Mouse (Mus musculus) MEL (cell line): ENCODE data around the gene Sdc1. TPM values are rescaled to one million over a fixed set of nuclear protein-coding genes. Genes with fewer than 3 reads are reported as not detected.

Experiments used
- DNase-seq: peaks from one replicate; pipeline ENCODE4 v3.0.0; 2011; ENCODE audit warnings: low read depth, low spot score
- H3K27ac ChIP-seq: 2 replicates; pipeline ENCODE4 v1.5.1; 2012; ENCODE audit warnings: low read depth, mild to moderate bottlenecking, control low read depth, low read length, moderate library complexity; ENCODE audit not compliant: control insufficient read depth
- H3K27me3 ChIP-seq, 2 experiments: fragments of 150-350 bp in 1 of 2; sonication (generic) in 1 of 2; 2 replicates each; pipeline ENCODE4 v1.6.1; 2012; ENCODE audit warnings: low read length in 2 of 2, mild to moderate bottlenecking in 2 of 2, improper control_type of control experiment in 1 of 2, moderate library complexity in 1 of 2; ENCODE audit not compliant: insufficient read depth in 2 of 2, control insufficient read depth in 1 of 2
- H3K36me3 ChIP-seq, 2 experiments: 2 replicates each; pipeline ENCODE4 v1.6.1; 2012 to 2014; ENCODE audit warnings: low read length in 2 of 2, improper control_type of control experiment in 1 of 2, inconsistent platforms in 1 of 2, mild to moderate bottlenecking in 1 of 2; ENCODE audit not compliant: insufficient read depth in 2 of 2, control insufficient read depth in 1 of 2
- H3K4me1 ChIP-seq, 2 experiments: fragments of 150-350 bp in 1 of 2; sonication (generic) in 1 of 2; 2 replicates each; pipeline ENCODE4 v1.6.1; 2012; ENCODE audit warnings: low read length in 2 of 2, improper control_type of control experiment in 1 of 2, mild to moderate bottlenecking in 1 of 2; ENCODE audit not compliant: insufficient read depth in 2 of 2, control insufficient read depth in 1 of 2
- H3K4me3 ChIP-seq, 2 experiments: fragments of 150-350 bp in 1 of 2; sonication (generic) in 1 of 2; 2 replicates each; pipeline ENCODE4 v1.5.1; 2012; ENCODE audit warnings: low read depth in 2 of 2, low read length in 2 of 2, mild to moderate bottlenecking in 2 of 2, moderate library complexity in 2 of 2, control low read depth in 1 of 2, improper control_type of control experiment in 1 of 2; ENCODE audit not compliant: control insufficient read depth in 1 of 2, insufficient read depth in 1 of 2
- H3K79me2 ChIP-seq: 2 replicates; pipeline ENCODE4 v1.6.1; 2012; ENCODE audit warnings: mild to moderate bottlenecking, low read length, moderate library complexity; ENCODE audit not compliant: control insufficient read depth, poor library complexity, insufficient read depth
- H3K9ac ChIP-seq: 2 replicates; pipeline ENCODE4 v1.6.1; 2012; ENCODE audit warnings: low read depth, mild to moderate bottlenecking, control low read depth, low read length, moderate library complexity; ENCODE audit not compliant: control insufficient read depth, poor library complexity, severe bottlenecking
- H3K9me3 ChIP-seq: fragments of 150-350 bp; sonication (generic); replicated peaks from 2 replicates; pipeline ENCODE4 v1.6.1; 2012; ENCODE audit warnings: mild to moderate bottlenecking, low read length, improper control_type of control experiment, moderate library complexity; ENCODE audit not compliant: insufficient read depth
- BHLHE40 ChIP-seq: IDR thresholded peaks from 2 replicates; pipeline ENCODE4 v1.6.1; 2012; ENCODE audit warnings: low read depth, mild to moderate bottlenecking, inconsistent platforms, low read length, improper control_type of control experiment, borderline replicate concordance
- CTCF ChIP-seq, 3 experiments: IDR thresholded peaks in 2 of 3; conservative IDR thresholded peaks in 1 of 3; 2 replicates each; pipeline ENCODE4 v1.5.1; 2011 to 2012; ENCODE audit warnings: low read length in 3 of 3, low read depth in 2 of 3, mild to moderate bottlenecking in 2 of 3, improper control_type of control experiment in 1 of 3, inconsistent platforms in 1 of 3, mixed read lengths in 1 of 3, moderate library complexity in 1 of 3; ENCODE audit not compliant: control insufficient read depth in 1 of 3, insufficient read depth in 1 of 3, poor library complexity in 1 of 3, severe bottlenecking in 1 of 3
- GATA1 ChIP-seq: IDR thresholded peaks from 2 replicates; pipeline ENCODE4 v1.6.1; 2011; ENCODE audit warnings: low read depth, low read length, improper control_type of control experiment
- HCFC1 ChIP-seq: IDR thresholded peaks from 2 replicates; pipeline ENCODE4 v1.6.1; 2012; ENCODE audit warnings: low read depth, mild to moderate bottlenecking, inconsistent platforms, low read length, improper control_type of control experiment, moderate library complexity
- JUND ChIP-seq: IDR thresholded peaks from 2 replicates; pipeline ENCODE4 v1.6.1; 2011; ENCODE audit warnings: low read depth, mild to moderate bottlenecking, improper control_type of control experiment, low read length
- KAT2A ChIP-seq: conservative IDR thresholded peaks from 2 replicates; pipeline ENCODE4 v1.6.1; 2012; ENCODE audit warnings: low read depth, low read length, improper control_type of control experiment, inconsistent platforms
- MAFK ChIP-seq: IDR thresholded peaks from 2 replicates; pipeline ENCODE4 v1.6.1; 2011; ENCODE audit warnings: low read depth, mild to moderate bottlenecking, low read length, improper control_type of control experiment, borderline replicate concordance
- MAX ChIP-seq: IDR thresholded peaks from 2 replicates; pipeline ENCODE4 v1.6.1; 2011; ENCODE audit warnings: low read length, improper control_type of control experiment
- MEF2A ChIP-seq: IDR thresholded peaks from 2 replicates; pipeline ENCODE4 v1.6.1; 2014; ENCODE audit warnings: low read depth, mild to moderate bottlenecking, inconsistent platforms, low read length, improper control_type of control experiment; ENCODE audit not compliant: poor library complexity, insufficient replicate concordance, severe bottlenecking; ENCODE audit errors: extremely low read depth
- MXI1 ChIP-seq: IDR thresholded peaks from 2 replicates; pipeline ENCODE4 v1.6.1; 2011; ENCODE audit warnings: mild to moderate bottlenecking, low read depth, low read length, improper control_type of control experiment
- MYB ChIP-seq: IDR thresholded peaks from 2 replicates; pipeline ENCODE4 v1.6.1; 2011; ENCODE audit warnings: mild to moderate bottlenecking, low read depth, low read length, improper control_type of control experiment
- NELFE ChIP-seq: IDR thresholded peaks from 2 replicates; pipeline ENCODE4 v1.6.1; 2011; ENCODE audit warnings: low read depth, low read length, improper control_type of control experiment
- POLR2AphosphoS5 ChIP-seq: IDR thresholded peaks from 2 replicates; pipeline ENCODE4 v1.6.1; 2012; ENCODE audit warnings: low read depth, borderline replicate concordance, mild to moderate bottlenecking, inconsistent platforms, low read length, moderate library complexity, mixed read lengths
- TBP ChIP-seq: IDR thresholded peaks from 2 replicates; pipeline ENCODE4 v1.8.0; 2011; ENCODE audit warnings: low read depth, low read length, improper control_type of control experiment
- USF1 ChIP-seq: IDR thresholded peaks from 2 replicates; pipeline ENCODE4 v1.6.1; 2014; ENCODE audit warnings: low read depth, mild to moderate bottlenecking, inconsistent platforms, low read length, improper control_type of control experiment, moderate library complexity
- USF2 ChIP-seq, 2 experiments: IDR thresholded peaks; 2 replicates each; pipeline ENCODE4 v1.6.1; 2011 to 2012; ENCODE audit warnings: improper control_type of control experiment in 2 of 2, low read length in 2 of 2, borderline replicate concordance in 1 of 2, inconsistent platforms in 1 of 2, low read depth in 1 of 2, mild to moderate bottlenecking in 1 of 2; ENCODE audit not compliant: insufficient read depth in 1 of 2
- ZMIZ1 ChIP-seq: IDR thresholded peaks from 2 replicates; pipeline ENCODE4 v1.6.1; 2012; ENCODE audit warnings: low read depth, mild to moderate bottlenecking, inconsistent platforms, low read length, improper control_type of control experiment, moderate library complexity
- polyA plus RNA-seq, 2 experiments: library from polyadenylated mRNA; stranded (reverse) in 1 of 2; unstranded in 1 of 2; fragments of >175 nt in 1 of 2; fragments of >200 nt in 1 of 2; gene quantifications; 2 replicates each; pipeline versions ENCODE4 v1.2.1 to v1.2.4; 2012; ENCODE audit warnings: low replicate concordance in 2 of 2, low read depth in 1 of 2; ENCODE audit not compliant: insufficient read length in 2 of 2, insufficient read depth in 1 of 2, missing spikeins in 1 of 2
- total RNA-seq: library from RNA; depleted of rRNA; stranded (reverse); fragments of 300-350 nt; gene quantifications from 2 replicates; pipeline ENCODE4 v1.2.3, GENCODE M21; 2012

Gene Sdc1
- total and polyA plus RNA-seq, 3 experiments, result 32.3 to 33.6 TPM; not detected in 1

DNA sequence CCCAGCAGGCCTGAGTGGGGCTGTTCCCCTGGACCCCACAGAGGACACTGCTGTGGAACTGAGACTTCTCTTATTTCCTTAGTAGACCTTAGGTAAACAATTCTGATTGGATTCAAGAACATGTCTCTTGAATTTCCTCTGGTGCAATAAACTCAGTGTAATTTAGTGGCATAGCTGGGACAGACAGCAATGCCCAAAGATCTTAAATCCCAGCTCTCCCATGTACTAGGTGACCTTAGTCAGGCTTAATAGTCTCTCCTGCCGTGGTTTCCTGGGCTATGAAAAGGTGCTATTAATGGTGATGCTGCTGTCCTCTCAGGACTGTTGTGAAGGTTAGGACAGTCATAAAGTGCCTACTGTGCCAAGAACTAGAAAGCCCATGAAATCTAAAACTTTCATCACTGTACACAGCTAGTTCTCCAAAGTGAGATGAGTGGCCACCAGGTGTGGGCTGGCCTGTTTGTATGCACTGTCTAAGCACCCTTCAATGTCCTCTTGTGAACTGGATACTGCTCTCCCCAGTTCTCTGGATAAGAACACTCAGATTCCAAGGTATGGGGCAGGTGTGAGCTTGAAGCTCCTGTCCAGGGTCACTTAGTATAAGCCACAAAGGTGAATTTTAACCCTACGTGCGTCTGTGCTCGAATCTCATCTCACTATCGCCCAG, 40.9 kb downstream of the Sdc1 start:
- H3K9me3 ChIP-seq, result no peaks in the 10 kb centered on the region
- no peak overlapping the region for H3K27ac ChIP-seq
- DNase-seq, result no peak
- no peaks in the 10 kb centered on the region for H3K4me1 ChIP-seq
- H3K4me3 ChIP-seq, result no peak overlapping the region
- no peaks in the 10 kb centered on the region for H3K79me2 ChIP-seq
- no peak for TF ChIP-seq NELFE
- no peak for TF ChIP-seq CTCF (IDR thresholded peaks at IDR 0.05 in 2 of 3, conservative IDR thresholded peaks at IDR 0.05 in 1 of 3; ENCODE audit: control insufficient read depth in 1 of 3, insufficient read depth in 1 of 3, low read depth in 2 of 3, low read length in 3 of 3, poor library complexity in 1 of 3, severe bottlenecking in 1 of 3)
- TF ChIP-seq MXI1, result no peak
- TF ChIP-seq MYB, result no peak
- TF ChIP-seq USF2 (IDR thresholded peaks at IDR 0.05; ENCODE audit: borderline replicate concordance in 1 of 2, insufficient read depth in 1 of 2, low read depth in 1 of 2, low read length in 2 of 2), result no peak
- TF ChIP-seq KAT2A, result no peak
- TF ChIP-seq POLR2AphosphoS5, result no peak
- no peak for TF ChIP-seq MAFK
- no peak for TF ChIP-seq GATA1
- TF ChIP-seq TBP, result no peak
- TF ChIP-seq HCFC1, result no peak
- TF ChIP-seq JUND, result no peak
- H3K36me3 ChIP-seq, result no peaks in the 10 kb centered on the region
- peaks cover 0 to 4% of the 10 kb centered on the region in 2 experiments; a peak in 2 of 4 replicates for H3K27me3 ChIP-seq
- no peak overlapping the region for H3K9ac ChIP-seq

DNA sequence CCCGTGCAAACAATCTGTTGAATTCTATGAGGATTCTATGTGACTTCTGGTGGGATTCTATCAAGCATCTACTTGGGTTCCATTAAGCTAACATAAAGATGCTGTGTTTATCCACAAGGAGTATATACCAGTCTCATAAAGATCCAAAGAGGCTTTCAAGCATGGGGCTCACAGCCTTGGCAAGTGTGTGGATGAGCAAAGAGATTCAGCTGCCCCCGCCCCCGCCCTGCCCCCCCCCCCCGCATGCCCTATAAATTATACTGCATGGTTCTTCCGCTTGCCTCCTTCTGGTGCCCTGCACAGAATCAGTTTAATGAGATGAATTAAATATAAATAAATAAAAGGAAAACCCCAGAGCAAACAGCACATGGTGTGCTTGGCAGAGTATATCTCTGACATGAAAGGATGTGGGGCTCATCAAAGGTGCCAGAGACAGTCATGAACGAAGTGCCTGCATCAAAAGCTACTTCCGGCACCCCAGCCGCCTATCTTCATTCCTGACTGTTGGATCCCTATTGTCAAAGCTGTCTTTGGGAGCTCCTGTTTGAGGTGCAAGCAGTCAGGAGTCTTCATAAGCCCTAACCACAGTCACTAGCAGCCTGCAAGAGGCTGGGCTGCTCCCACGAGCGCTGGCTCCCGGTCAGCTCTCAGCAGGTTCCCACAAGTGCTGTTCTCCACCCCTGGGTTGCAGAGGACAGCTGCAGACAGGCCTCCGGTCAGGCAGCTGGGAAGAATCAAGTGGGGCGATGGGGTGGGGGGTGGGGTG, 46.5 kb downstream of the Sdc1 start:
- Histone ChIP-seq H3K79me2 (no peaks in the 10 kb centered on the region), H3K36me3 (no peaks in the 10 kb centered on the region), H3K27ac (no peak overlapping the region), H3K9me3 (no peaks in the 10 kb centered on the region), H3K4me3 (no peak overlapping the region), H3K27me3 (peaks cover 0 to 7% of the 10 kb centered on the region in 2 experiments; a peak in 1 of 4 replicates), H3K4me1 (no peaks in the 10 kb centered on the region), H3K9ac (no peak overlapping the region)
- no peak for TF ChIP-seq MAX
- TF ChIP-seq BHLHE40, result no peak
- TF ChIP-seq USF1, result no peak
- TF ChIP-seq HCFC1, result no peak
- TF ChIP-seq USF2 (IDR thresholded peaks at IDR 0.05; ENCODE audit: borderline replicate concordance in 1 of 2, insufficient read depth in 1 of 2, low read depth in 1 of 2, low read length in 2 of 2), result no peak
- TF ChIP-seq ZMIZ1, result no peak
- TF ChIP-seq CTCF (IDR thresholded peaks at IDR 0.05 in 2 of 3, conservative IDR thresholded peaks at IDR 0.05 in 1 of 3; ENCODE audit: control insufficient read depth in 1 of 3, insufficient read depth in 1 of 3, low read depth in 2 of 3, low read length in 3 of 3, poor library complexity in 1 of 3, severe bottlenecking in 1 of 3), result no peak
- no peak for TF ChIP-seq MEF2A
- no peak for DNase-seq
